8 mouse cellular contexts compared by ENCODE assay signal in genomic region chr6:87008887-87009286, GRCm38 (mm10). TPM values are rescaled to one million over a fixed set of nuclear protein-coding genes. Genes with fewer than 3 reads are reported as not detected.
DNase-seq lines count a peak whose midpoint lies in the region; ATAC-seq and TF ChIP-seq lines count a peak whose summit lies in the region.

TSS of gene Nfu1 (plus strand) at chr6:87009236.

- H3K4me3 ChIP-seq in testis, adult 2 months (ENCODE audit: control insufficient read depth, low read depth, low read length): peak within 1 kb of the TSS; percentile 99
- H3K4me3 ChIP-seq in embryonic facial prominence, embryonic 15.5 days (replicated peaks): peak within 1 kb of the TSS; percentile 74
- peak within 1 kb of the TSS; percentile 74 for H3K4me3 ChIP-seq in heart, postnatal 0 days (ENCODE audit: low read depth, low read length)
- peak within 1 kb of the TSS; percentile 93 for H3K4me3 ChIP-seq in neural tube, embryonic 14.5 days (ENCODE audit: low read depth, low read length)

- no peak for DNase-seq in testis, postnatal 14 days (ENCODE audit: low spot score)
- DNase-seq in heart, postnatal 0 days (ENCODE audit: low spot score): no peak
- no peak for DNase-seq in left cerebral cortex, postnatal 4 days
- no peak for DNase-seq in cerebellum, adult 18-20 months
- no peak for DNase-seq in frontal cortex, postnatal 14 days (ENCODE audit: low spot score in 2 of 2)

- H3K27me3 ChIP-seq in testis, adult 2 months (ENCODE audit: control insufficient read depth, insufficient read depth, low read length): no peaks in the 10 kb centered on the region
- H3K27me3 ChIP-seq in embryonic facial prominence, embryonic 15.5 days: no peaks in the 10 kb centered on the region
- H3K27me3 ChIP-seq in heart, postnatal 0 days (ENCODE audit: control insufficient read depth, insufficient read depth, low read length): no peaks in the 10 kb centered on the region
- no peaks in the 10 kb centered on the region for H3K27me3 ChIP-seq in neural tube, embryonic 14.5 days (ENCODE audit: control insufficient read depth, insufficient read depth, low read length)

- no peak for TF ChIP-seq POLR2A in testis, adult 2 months (IDR thresholded peaks at IDR 0.05; ENCODE audit: control insufficient read depth, low read depth, low read length)

- H3K4me2 ChIP-seq in embryonic facial prominence, embryonic 15.5 days (replicated peaks): peak within 1 kb of the TSS; percentile 54
- peak within 1 kb of the TSS; percentile 66 for H3K4me2 ChIP-seq in heart, postnatal 0 days (ENCODE audit: low read depth, low read length)
- H3K4me2 ChIP-seq in neural tube, embryonic 14.5 days (ENCODE audit: low read depth, low read length): peak within 1 kb of the TSS; percentile 64

- TF ChIP-seq CTCF in testis, adult 2 months (IDR thresholded peaks at IDR 0.05; ENCODE audit: control insufficient read depth, insufficient read depth, insufficient replicate concordance, low read depth, low read length): no peak
- no peak for TF ChIP-seq CTCF in heart, postnatal 0 days (IDR thresholded peaks at IDR 0.05; ENCODE audit: low read depth)

- peaks cover 1% of the 10 kb centered on the region; the same call in 1 of the 2 replicates for H3K36me3 ChIP-seq in testis, adult 2 months (ENCODE audit: control insufficient read depth, insufficient read depth, low read length)
- peaks cover 5% of the 10 kb centered on the region; the same call in 1 of the 2 replicates for H3K36me3 ChIP-seq in embryonic facial prominence, embryonic 15.5 days
- no peaks in the 10 kb centered on the region; the same call in none of the 2 replicates for H3K36me3 ChIP-seq in heart, postnatal 0 days (replicated peaks; ENCODE audit: control insufficient read depth, insufficient read depth, low read length)
- 0 out of 2 replicates have a peak, but pooled peaks cover 6% of the 10 kb centered on the region for H3K36me3 ChIP-seq in neural tube, embryonic 14.5 days (ENCODE audit: control insufficient read depth, insufficient read depth, low read length)

- 0 out of 2 replicates have a peak, but pooled peaks cover 2% of the 10 kb centered on the region for H3K4me1 ChIP-seq in testis, adult 2 months (ENCODE audit: control insufficient read depth, insufficient read depth, low read length)
- peaks cover 14% of the 10 kb centered on the region for H3K4me1 ChIP-seq in embryonic facial prominence, embryonic 15.5 days
- H3K4me1 ChIP-seq in heart, postnatal 0 days (ENCODE audit: control insufficient read depth, insufficient read depth): no peaks in the 10 kb centered on the region
- peaks cover 5% of the 10 kb centered on the region; the same call in 1 of the 2 replicates for H3K4me1 ChIP-seq in neural tube, embryonic 14.5 days (ENCODE audit: control insufficient read depth, insufficient read depth, low read length)

- ATAC-seq in embryonic facial prominence, embryonic 15.5 days (ENCODE audit: insufficient number of reproducible peaks, low FRiP score, low TSS enrichment, low read depth): no peak
- no peak for ATAC-seq in heart, postnatal 0 days (ENCODE audit: insufficient read depth, low read depth)
- no peak for ATAC-seq in neural tube, embryonic 14.5 days (ENCODE audit: low read depth)

- peak within 1 kb of the TSS; percentile 90 for H3K9ac ChIP-seq in embryonic facial prominence, embryonic 15.5 days
- peak within 1 kb of the TSS; percentile 84 for H3K9ac ChIP-seq in heart, postnatal 0 days (replicated peaks; ENCODE audit: low read depth, low read length)
- H3K9ac ChIP-seq in neural tube, embryonic 14.5 days (replicated peaks; ENCODE audit: low read depth, low read length): peak within 1 kb of the TSS; percentile 93

- no peaks in the 10 kb centered on the region for H3K9me3 ChIP-seq in embryonic facial prominence, embryonic 15.5 days (replicated peaks)
- H3K9me3 ChIP-seq in heart, postnatal 0 days (replicated peaks; ENCODE audit: control insufficient read depth, low read length): no peaks in the 10 kb centered on the region
- no peaks in the 10 kb centered on the region for H3K9me3 ChIP-seq in neural tube, embryonic 14.5 days (ENCODE audit: control insufficient read depth, low read length)

- TF ChIP-seq EP300 in heart, postnatal 0 days (IDR thresholded peaks at IDR 0.05; ENCODE audit: low read depth): no peak

- WGBS in embryonic facial prominence, embryonic 15.5 days: 68% methylated on average over 6 of the region's 6 CpGs
- WGBS in heart, postnatal 0 days: 77% methylated on average over 6 of the region's 6 CpGs
- WGBS in neural tube, embryonic 14.5 days: 76% methylated on average over 6 of the region's 6 CpGs

- peak within 1 kb of the TSS; percentile 96 for H3K27ac ChIP-seq in testis, adult 2 months (ENCODE audit: control insufficient read depth, insufficient read depth, low read depth, low read length)
- H3K27ac ChIP-seq in embryonic facial prominence, embryonic 15.5 days (replicated peaks): peak within 1 kb of the TSS; percentile 84
- peak within 1 kb of the TSS; percentile 92 for H3K27ac ChIP-seq in heart, postnatal 0 days (ENCODE audit: low read depth)
- peak within 1 kb of the TSS; percentile 82 for H3K27ac ChIP-seq in neural tube, embryonic 14.5 days (ENCODE audit: low read depth, low read length)

- intact Hi-C loops in left cerebral cortex, postnatal 4 days (cut with DNase I): no loop called here

RNA-seq across cellular contexts. Expression of gene Nfu1, which starts in this region (rescaled TPM):
- polyA plus RNA-seq in testis, adult 2 months (2012; rRNA removed): 119 and 141 TPM in 2 replicates
- polyA plus RNA-seq in embryonic facial prominence, embryonic 15.5 days (2015; fragmentation: Nextera tagmentation; extraction: Ambion mirVana): 90.6 and 95.3 TPM in 2 replicates
- total RNA-seq in heart, postnatal 0 days (2014; rRNA removed; ENCODE audit: low replicate concordance): 195 and 349 TPM in 2 replicates
- polyA plus RNA-seq in heart, postnatal 0 days (2015; fragmentation: Nextera tagmentation; extraction: Ambion mirVana): 147 and 157 TPM in 2 replicates
- 10 to 100 TPM; 61.7 to 61.8 TPM for total RNA-seq in left cerebral cortex, postnatal 4 days (2021)
- polyA plus RNA-seq in neural tube, embryonic 14.5 days (2014; fragmentation: Nextera tagmentation; extraction: Ambion mirVana): 147 and 163 TPM in 2 replicates
